Mouse (Mus musculus) embryonic fibroblast, embryonic 13.5 days (primary cell): ENCODE results near the gene Noxo1. TPM values are rescaled to one million over a fixed set of nuclear protein-coding genes. Genes with fewer than 3 reads are reported as not detected.

Experiments
- H3K27ac ChIP-seq: 2 replicates; pipeline ENCODE4 v1.5.1; 2012; ENCODE audit warnings: low read length, control low read depth, inconsistent platforms; ENCODE audit not compliant: insufficient read depth
- H3K4me1 ChIP-seq: 2 replicates; pipeline ENCODE4 v1.6.1; 2011; ENCODE audit warnings: low read length; ENCODE audit not compliant: control insufficient read depth, insufficient read depth
- H3K4me3 ChIP-seq: 2 replicates; pipeline ENCODE4 v1.5.1; 2011; ENCODE audit warnings: mild to moderate bottlenecking, control low read depth, low read length; ENCODE audit not compliant: insufficient read depth
- CTCF ChIP-seq: IDR thresholded peaks from 2 replicates; pipeline ENCODE4 v1.5.1; 2011; ENCODE audit warnings: mild to moderate bottlenecking, control low read depth, low read length, moderate library complexity, borderline replicate concordance; ENCODE audit not compliant: insufficient read depth
- POLR2A ChIP-seq: IDR thresholded peaks from 2 replicates; pipeline ENCODE4 v1.6.1; 2011; ENCODE audit warnings: low read depth, mild to moderate bottlenecking, control low read depth, low read length, moderate library complexity
- polyA plus RNA-seq: library from polyadenylated mRNA; stranded (reverse); fragments of >200 nt; gene quantifications from 2 replicates; pipeline ENCODE4 v1.2.4, GENCODE M21; 2011; ENCODE audit warnings: low read depth; ENCODE audit not compliant: missing spikeins, insufficient read length

Noxo1 gene
- polyA plus RNA-seq, 1 experiment = 2.4 TPM

DNA sequence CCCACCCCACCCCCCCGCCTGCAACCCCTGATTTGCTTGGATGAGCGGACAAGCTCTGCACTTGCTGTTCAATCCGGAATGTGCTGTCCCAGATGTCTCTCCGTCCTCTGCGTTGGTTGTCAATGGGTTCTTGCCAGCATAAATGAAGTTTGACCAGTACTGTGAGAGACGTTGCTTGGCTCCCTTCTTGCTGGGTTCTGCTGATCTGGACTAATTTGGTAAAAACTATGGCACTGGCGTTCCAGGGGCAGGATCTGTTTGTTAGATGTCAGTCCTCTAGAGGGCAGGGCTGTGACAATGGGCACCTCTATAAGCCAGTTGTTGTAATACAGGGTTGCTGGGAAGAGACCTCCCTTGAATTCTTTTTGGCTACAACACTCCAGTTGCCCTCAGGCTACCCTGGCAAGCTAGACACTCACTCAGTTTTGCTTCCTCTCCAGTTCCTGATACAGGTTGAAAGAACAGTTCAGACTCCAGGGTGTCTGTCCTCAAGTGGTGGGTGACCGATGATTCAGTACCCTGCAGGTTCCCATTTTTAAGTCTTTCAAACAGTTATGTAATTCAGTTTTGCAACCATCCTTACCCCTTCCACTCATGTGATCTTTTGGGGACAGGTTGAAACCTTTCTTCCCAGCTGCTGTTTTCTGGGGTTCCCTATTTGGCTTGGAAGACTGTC lies 41.2 kb downstream of the Noxo1 start:
- H3K4me1 ChIP-seq = no peaks in the 10 kb centered on the region
- peak overlapping the region; percentile 75 for H3K4me3 ChIP-seq
- peak; percentile 34; the same call in 1 of the 2 replicates for TF ChIP-seq POLR2A
- TF ChIP-seq CTCF = no peak
- H3K27ac ChIP-seq = no peak overlapping the region

- no peak for TF ChIP-seq CTCF
- H3K4me3 ChIP-seq = no peak overlapping the region
- H3K27ac ChIP-seq = no peak overlapping the region
- H3K4me1 ChIP-seq = no peaks in the 10 kb centered on the region
Observed at GRCm38 (mm10) chr17:24738238-24738637, 42.2 kb downstream of the Noxo1 start.

GRCm38 (mm10) chr17:24739926-24740325 lies 43.9 kb downstream of the Noxo1 start:
- H3K4me1 ChIP-seq = no peaks in the 10 kb centered on the region
- H3K4me3 ChIP-seq = no peak overlapping the region
- H3K27ac ChIP-seq = no peak overlapping the region
- no peak for TF ChIP-seq CTCF
- TF ChIP-seq POLR2A = no peak

DNA sequence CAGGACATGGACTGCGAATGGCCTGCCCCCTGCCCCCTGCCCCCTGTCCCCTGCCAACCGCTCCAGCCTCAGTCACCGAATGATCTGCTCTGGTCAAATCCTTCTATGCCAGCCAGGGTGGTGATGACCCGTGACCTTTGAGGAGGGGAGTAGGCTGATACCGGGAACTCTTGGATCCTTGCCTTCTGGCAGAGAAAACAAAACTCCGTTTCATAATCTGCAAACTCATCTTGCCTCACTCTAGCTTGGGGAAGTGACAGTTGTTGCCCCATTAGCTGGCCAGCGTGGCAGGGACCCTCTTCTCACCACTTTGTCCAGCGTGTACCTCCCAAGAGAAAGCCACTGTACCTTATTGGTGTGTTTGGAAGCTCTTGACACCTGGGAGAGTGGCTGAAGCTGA lies 46.3 kb downstream of the Noxo1 start:
- Histone ChIP-seq H3K4me1 (no peaks in the 10 kb centered on the region), H3K4me3 (no peak overlapping the region), H3K27ac (no peak overlapping the region)
- TF ChIP-seq POLR2A (no peak), CTCF (no peak)

- Histone ChIP-seq H3K27ac (no peak overlapping the region), H3K4me3 (no peak overlapping the region), H3K4me1 (no peaks in the 10 kb centered on the region)
- no peak for TF ChIP-seq CTCF
- no peak for TF ChIP-seq POLR2A
Observed at GRCm38 (mm10) chr17:24743896-24744295, 47.9 kb downstream of the Noxo1 start.

DNA sequence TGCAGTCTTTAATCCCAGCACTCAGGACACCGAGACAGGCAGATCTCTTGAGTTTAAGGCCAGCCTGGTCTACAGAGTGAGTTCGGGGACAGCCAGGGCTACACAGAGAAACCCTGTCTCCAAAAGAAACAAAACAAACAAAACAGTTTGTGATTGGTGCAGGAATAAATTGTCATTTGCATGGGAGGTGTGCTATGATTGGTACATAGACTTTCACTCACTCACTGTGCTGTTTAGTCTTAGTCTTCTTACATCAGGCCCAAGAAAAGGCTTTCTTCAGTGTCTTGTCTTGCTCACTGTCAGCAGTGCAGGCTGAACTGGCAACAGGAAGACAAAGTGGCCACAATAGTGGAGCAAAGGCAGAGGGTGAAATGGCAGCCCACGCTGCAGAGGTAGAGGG lies 48.3 kb downstream of the Noxo1 start:
- no peak overlapping the region for H3K27ac ChIP-seq
- TF ChIP-seq POLR2A = no peak
- TF ChIP-seq CTCF = no peak
- no peaks in the 10 kb centered on the region for H3K4me1 ChIP-seq
- H3K4me3 ChIP-seq = no peak overlapping the region

DNA sequence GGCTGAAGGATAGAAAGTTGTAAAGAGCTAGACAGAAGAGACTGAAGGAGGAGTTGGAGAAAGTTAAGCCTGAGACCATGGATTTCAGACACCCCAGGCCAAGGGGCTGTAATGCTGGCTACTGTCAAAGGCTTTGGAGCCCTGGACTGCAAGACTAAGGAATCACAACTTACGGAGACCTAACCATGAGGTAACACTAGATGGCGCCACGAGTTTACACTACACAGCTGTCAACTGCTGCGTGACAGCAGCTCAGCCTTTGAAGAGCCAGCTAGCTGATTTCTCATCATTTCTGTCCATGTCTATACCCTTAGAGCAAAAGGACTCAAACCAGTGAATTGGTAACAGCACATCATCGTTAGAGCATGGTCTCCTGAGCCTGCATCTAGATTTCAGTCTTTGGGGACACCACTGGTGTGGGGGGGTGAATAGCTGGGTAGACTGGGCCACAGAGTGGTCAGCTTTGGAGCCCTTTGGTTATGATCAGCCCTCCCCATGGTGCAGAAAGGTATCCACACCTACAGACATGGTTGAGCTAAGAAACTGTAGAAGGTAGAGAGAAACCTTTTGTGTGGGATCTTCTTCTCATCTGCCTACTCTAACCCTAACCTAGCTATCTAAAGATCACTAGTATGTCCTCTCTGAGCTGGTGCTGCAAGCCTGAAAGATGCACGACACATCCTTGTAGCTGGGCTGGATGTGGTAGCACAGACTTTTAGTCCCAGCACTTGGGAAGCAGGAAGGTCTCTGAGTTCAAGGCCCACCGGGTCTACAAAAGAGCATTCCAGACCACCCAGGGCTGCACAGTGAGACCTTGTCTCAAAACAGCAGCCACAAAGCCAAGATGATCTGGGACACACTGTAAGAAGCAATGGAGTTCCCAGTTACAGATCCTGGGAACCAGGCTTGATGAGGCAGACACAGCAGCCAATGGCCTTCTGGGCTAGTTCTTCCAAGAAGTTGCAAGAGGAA lies 49.8 kb downstream of the Noxo1 start:
- Histone ChIP-seq H3K27ac (no peak overlapping the region), H3K4me1 (no peaks in the 10 kb centered on the region), H3K4me3 (no peak overlapping the region)
- TF ChIP-seq POLR2A (no peak), CTCF (peak; percentile 93)

DNA sequence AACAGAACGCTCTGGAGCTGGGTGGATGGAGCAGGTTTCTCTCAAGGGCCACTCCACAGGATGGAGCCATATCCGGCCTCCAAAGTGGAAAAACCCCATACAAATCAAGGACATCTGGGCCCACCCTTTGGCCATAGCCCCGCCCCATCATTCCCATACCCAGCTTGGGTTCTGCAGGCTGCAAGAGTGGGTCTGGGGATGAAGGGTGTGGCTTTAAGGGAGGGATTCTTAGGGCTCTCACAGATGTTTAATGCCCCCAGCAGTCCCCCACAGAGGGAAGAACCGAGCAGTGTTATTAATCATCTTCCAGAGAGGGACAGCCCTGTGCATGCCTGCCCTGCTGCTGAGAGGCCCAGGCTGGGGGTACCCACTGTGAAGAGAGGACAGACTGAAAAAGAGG lies 51.0 kb downstream of the Noxo1 start:
- H3K4me3 ChIP-seq = no peak overlapping the region
- TF ChIP-seq POLR2A (no peak), CTCF (no peak)
- no peak overlapping the region for H3K27ac ChIP-seq
- no peaks in the 10 kb centered on the region for H3K4me1 ChIP-seq

Other genes with a start within 250 kb of the Noxo1 start
- 11.9 and 14.8 TPM in 2 replicates for gene E4f1, start 225.9 kb upstream of the Noxo1 start, polyA plus RNA-seq
- 21.1 and 21.5 TPM in 2 replicates for gene Pgp, start 225.8 kb upstream of the Noxo1 start, polyA plus RNA-seq
- gene Bricd5, start 222.3 kb upstream of the Noxo1 start, polyA plus RNA-seq = 0.50 TPM in 1 of 2 replicates, not detected in the other
- 20.9 and 23.3 TPM in 2 replicates for gene Mlst8, start 217.2 kb upstream of the Noxo1 start, polyA plus RNA-seq
- gene Caskin1, start 207.6 kb upstream of the Noxo1 start, polyA plus RNA-seq = not detected in 2 replicates
- gene Traf7, start 168.3 kb upstream of the Noxo1 start, polyA plus RNA-seq = 161 and 163 TPM in 2 replicates
- gene Rab26, start 162.0 kb upstream of the Noxo1 start, polyA plus RNA-seq = 1.4 and 1.6 TPM in 2 replicates
- gene Pkd1, start 146.4 kb upstream of the Noxo1 start, polyA plus RNA-seq = 63.1 and 66.7 TPM in 2 replicates
- 75.0 and 83.8 TPM in 2 replicates for gene Tsc2, start 63.6 kb upstream of the Noxo1 start, polyA plus RNA-seq
- 8.7 and 11.1 TPM in 2 replicates for gene Nthl1, start 63.6 kb upstream of the Noxo1 start, polyA plus RNA-seq
- gene Slc9a3r2, start 45.9 kb upstream of the Noxo1 start, polyA plus RNA-seq = 24.2 and 25.9 TPM in 2 replicates
- not detected in 2 replicates for gene Npw, start 37.8 kb upstream of the Noxo1 start, polyA plus RNA-seq
- gene Zfp598, start 26.5 kb upstream of the Noxo1 start, polyA plus RNA-seq = 21.6 and 22.2 TPM in 2 replicates
- 0.99 and 1.1 TPM in 2 replicates for gene Syngr3, start 6.3 kb upstream of the Noxo1 start, polyA plus RNA-seq
- gene Gfer, start 78 bp upstream of the Noxo1 start, polyA plus RNA-seq = 26.8 and 34.7 TPM in 2 replicates
- gene Tbl3, start 11.4 kb downstream of the Noxo1 start, polyA plus RNA-seq = 24.8 and 27.5 TPM in 2 replicates
- 0.58 TPM in 1 of 2 replicates, not detected in the other for gene Rnf151, start 21.8 kb downstream of the Noxo1 start, polyA plus RNA-seq
- 1,298 and 1,393 TPM in 2 replicates for gene Rps2, start 21.9 kb downstream of the Noxo1 start, polyA plus RNA-seq
- gene Ndufb10, start 28.2 kb downstream of the Noxo1 start, polyA plus RNA-seq = 96.8 and 100 TPM in 2 replicates
- not detected in 2 replicates for gene Rpl3l, start 31.6 kb downstream of the Noxo1 start, polyA plus RNA-seq
- gene Msrb1, start 40.4 kb downstream of the Noxo1 start, polyA plus RNA-seq = 80.8 and 110 TPM in 2 replicates
- not detected in 2 replicates for gene Hs3st6, start 56.8 kb downstream of the Noxo1 start, polyA plus RNA-seq
- not detected in 2 replicates for gene Meiob, start 108.1 kb downstream of the Noxo1 start, polyA plus RNA-seq
- 14.3 and 18.9 TPM in 2 replicates for gene Hagh, start 143.9 kb downstream of the Noxo1 start, polyA plus RNA-seq
- 9.3 and 11.5 TPM in 2 replicates for gene Fahd1, start 154.1 kb downstream of the Noxo1 start, polyA plus RNA-seq
- not detected in 2 replicates for gene Igfals, start 169.8 kb downstream of the Noxo1 start, polyA plus RNA-seq
- 22.2 and 25.6 TPM in 2 replicates for gene Nubp2, start 190.1 kb downstream of the Noxo1 start, polyA plus RNA-seq
- 15.5 and 17.4 TPM in 2 replicates for gene Spsb3, start 190.4 kb downstream of the Noxo1 start, polyA plus RNA-seq
- gene Eme2, start 198.9 kb downstream of the Noxo1 start, polyA plus RNA-seq = 12.4 and 14.7 TPM in 2 replicates
- 25.5 and 28.7 TPM in 2 replicates for gene Mrps34, start 198.9 kb downstream of the Noxo1 start, polyA plus RNA-seq
- 2.7 and 4.7 TPM in 2 replicates for gene Nme3, start 200.3 kb downstream of the Noxo1 start, polyA plus RNA-seq
- 61.9 and 72.0 TPM in 2 replicates for gene Mapk8ip3, start 240.7 kb downstream of the Noxo1 start, polyA plus RNA-seq